Mouse (Mus musculus): ENCODE measurements around the gene Olfr1395. TPM values are rescaled to one million over a fixed set of nuclear protein-coding genes. Genes with fewer than 3 reads are reported as not detected.
"Not testable (repeated sequence)": the region's sequence is repeated elsewhere in the genome, so short reads cannot be mapped to it uniquely, and the experiment has no call there.

The Olfr1395 gene
- polyA plus RNA-seq, 1 experiment from 2014 or later: not detected

GRCm38 (mm10) chr11:49183172-49183571 is 41.1 kb downstream of the Olfr1395 start:
- Histone ChIP-seq H3K27ac (replicated peaks) (no peak overlapping the region), H3K9ac (ENCODE audit: low read length) (no peak overlapping the region), H3K4me3 (ENCODE audit: low read depth, low read length) (no peak overlapping the region), H3K4me1 (replicated peaks; ENCODE audit: control insufficient read depth, insufficient read depth) (no peaks in the 10 kb centered on the region), H3K36me3 (ENCODE audit: control insufficient read depth, insufficient read depth, low read length) (no peaks in the 10 kb centered on the region), H3K4me2 (replicated peaks; ENCODE audit: low read depth) (no peak overlapping the region), H3K9me3 (ENCODE audit: control insufficient read depth, low read length) (no peaks in the 10 kb centered on the region), H3K27me3 (ENCODE audit: control insufficient read depth, insufficient read depth, low read length) (no peaks in the 10 kb centered on the region)
- WGBS: 62% methylated on average over 1 of the region's 1 CpGs
- no peak for ATAC-seq (ENCODE audit: low FRiP score, low TSS enrichment)
- no peak for DNase-seq (ENCODE audit: low spot score)
- no peak for TF ChIP-seq CTCF (IDR thresholded peaks at IDR 0.05; ENCODE audit: low read depth)
- no peak for TF ChIP-seq EP300 (optimal IDR thresholded peaks at IDR 0.05)

- WGBS: 76% methylated on average over 6 of the region's 6 CpGs
- DNase-seq (ENCODE audit: low spot score): no peak
- Histone ChIP-seq H3K4me3 (ENCODE audit: low read depth, low read length) (no peak overlapping the region), H3K4me2 (replicated peaks; ENCODE audit: low read depth) (no peak overlapping the region), H3K36me3 (ENCODE audit: control insufficient read depth, insufficient read depth, low read length) (no peaks in the 10 kb centered on the region), H3K9me3 (ENCODE audit: control insufficient read depth, low read length) (no peaks in the 10 kb centered on the region), H3K4me1 (replicated peaks; ENCODE audit: control insufficient read depth, insufficient read depth) (no peaks in the 10 kb centered on the region), H3K9ac (ENCODE audit: low read length) (no peak overlapping the region), H3K27me3 (ENCODE audit: control insufficient read depth, insufficient read depth, low read length) (no peaks in the 10 kb centered on the region), H3K27ac (replicated peaks) (no peak overlapping the region)
- ATAC-seq (ENCODE audit: low FRiP score, low TSS enrichment): no peak
- TF ChIP-seq EP300 (optimal IDR thresholded peaks at IDR 0.05) (no peak), CTCF (IDR thresholded peaks at IDR 0.05; ENCODE audit: low read depth) (peak; percentile 44)
Measured at GRCm38 (mm10) chr11:49186452-49186851, 44.4 kb downstream of the Olfr1395 start.

- WGBS: 66% methylated on average over 8 of the region's 8 CpGs
- no peaks in the 10 kb centered on the region for H3K27me3 ChIP-seq (ENCODE audit: control insufficient read depth, insufficient read depth, low read length)
- TF ChIP-seq CTCF (IDR thresholded peaks at IDR 0.05; ENCODE audit: low read depth) (no peak), EP300 (optimal IDR thresholded peaks at IDR 0.05) (no peak)
- no peak within 1 kb of the TSS for H3K4me2 ChIP-seq (replicated peaks; ENCODE audit: low read depth)
- H3K9ac ChIP-seq (ENCODE audit: low read length): no peak within 1 kb of the TSS
- no peaks in the 10 kb centered on the region for H3K4me1 ChIP-seq (replicated peaks; ENCODE audit: control insufficient read depth, insufficient read depth)
- DNase-seq (ENCODE audit: low spot score) (no peak), ATAC-seq (ENCODE audit: low FRiP score, low TSS enrichment) (no peak)
- H3K4me3 ChIP-seq (ENCODE audit: low read depth, low read length): no peak within 1 kb of the TSS
- no peak within 1 kb of the TSS for H3K27ac ChIP-seq (replicated peaks)
- no peaks in the 10 kb centered on the region for H3K9me3 ChIP-seq (ENCODE audit: control insufficient read depth, low read length)
- H3K36me3 ChIP-seq (ENCODE audit: control insufficient read depth, insufficient read depth, low read length): no peaks in the 10 kb centered on the region
Measured at GRCm38 (mm10) chr11:49186955-49187488, 44.9 kb downstream of the Olfr1395 start, which contains the start of gene Btnl9. Gene Btnl9, minus strand, starts transcription at chr11:49187159.

- H3K4me3 ChIP-seq (ENCODE audit: low read depth, low read length): no peak overlapping the region
- TF ChIP-seq CTCF (IDR thresholded peaks at IDR 0.05; ENCODE audit: low read depth): no peak
- no peak for TF ChIP-seq EP300 (optimal IDR thresholded peaks at IDR 0.05)
- H3K27ac ChIP-seq (replicated peaks): no peak overlapping the region
- no peaks in the 10 kb centered on the region for H3K36me3 ChIP-seq (ENCODE audit: control insufficient read depth, insufficient read depth, low read length)
- DNase-seq (ENCODE audit: low spot score): no peak
- H3K4me1 ChIP-seq (replicated peaks; ENCODE audit: control insufficient read depth, insufficient read depth): no peaks in the 10 kb centered on the region
- no peaks in the 10 kb centered on the region for H3K27me3 ChIP-seq (ENCODE audit: control insufficient read depth, insufficient read depth, low read length)
- H3K4me2 ChIP-seq (replicated peaks; ENCODE audit: low read depth): no peak overlapping the region
- 70% methylated on average over 10 of the region's 10 CpGs for WGBS
- H3K9ac ChIP-seq (ENCODE audit: low read length): no peak overlapping the region
- ATAC-seq (ENCODE audit: low FRiP score, low TSS enrichment): no peak
- H3K9me3 ChIP-seq (ENCODE audit: control insufficient read depth, low read length): no peaks in the 10 kb centered on the region
Measured at GRCm38 (mm10) chr11:49187701-49188100, 45.6 kb downstream of the Olfr1395 start.

GRCm38 (mm10) chr11:49189737-49190136 is 47.7 kb downstream of the Olfr1395 start:
- H3K4me2 ChIP-seq (replicated peaks; ENCODE audit: low read depth): no peak overlapping the region
- 1% methylated on average over 7 of the region's 7 CpGs for WGBS
- ATAC-seq (ENCODE audit: low FRiP score, low TSS enrichment): no peak; the same call in 1 of the 2 replicates

GRCm38 (mm10) chr11:49191083-49191482 is 49.0 kb downstream of the Olfr1395 start:
- TF ChIP-seq CTCF (IDR thresholded peaks at IDR 0.05; ENCODE audit: low read depth) (no peak), EP300 (optimal IDR thresholded peaks at IDR 0.05) (no peak)
- Histone ChIP-seq H3K27me3 (ENCODE audit: control insufficient read depth, insufficient read depth, low read length) (no peaks in the 10 kb centered on the region), H3K9me3 (ENCODE audit: control insufficient read depth, low read length) (no peaks in the 10 kb centered on the region), H3K36me3 (ENCODE audit: control insufficient read depth, insufficient read depth, low read length) (no peaks in the 10 kb centered on the region), H3K4me2 (replicated peaks; ENCODE audit: low read depth) (no peak overlapping the region), H3K27ac (replicated peaks) (no peak overlapping the region), H3K4me3 (ENCODE audit: low read depth, low read length) (no peak overlapping the region), H3K4me1 (replicated peaks; ENCODE audit: control insufficient read depth, insufficient read depth) (no peaks in the 10 kb centered on the region), H3K9ac (ENCODE audit: low read length) (no peak overlapping the region)
- 34% methylated on average over 2 of the region's 2 CpGs for WGBS
- DNase-seq (ENCODE audit: low spot score) (no peak), ATAC-seq (ENCODE audit: low FRiP score, low TSS enrichment) (no peak)

More at GRCm38 (mm10) chr11:49189737-49190136, 47.7 kb downstream of the Olfr1395 start:
- Histone ChIP-seq H3K4me3 (ENCODE audit: low read depth, low read length) (no peak overlapping the region), H3K4me1 (replicated peaks; ENCODE audit: control insufficient read depth, insufficient read depth) (no peaks in the 10 kb centered on the region), H3K27me3 (ENCODE audit: control insufficient read depth, insufficient read depth, low read length) (no peaks in the 10 kb centered on the region), H3K9me3 (ENCODE audit: control insufficient read depth, low read length) (no peaks in the 10 kb centered on the region), H3K9ac (ENCODE audit: low read length) (no peak overlapping the region), H3K27ac (replicated peaks) (no peak overlapping the region), H3K36me3 (ENCODE audit: control insufficient read depth, insufficient read depth, low read length) (no peaks in the 10 kb centered on the region)
- TF ChIP-seq EP300 (optimal IDR thresholded peaks at IDR 0.05): no peak
- TF ChIP-seq CTCF (IDR thresholded peaks at IDR 0.05; ENCODE audit: low read depth): peak; percentile 87
- DNase-seq (ENCODE audit: low spot score): peak; percentile 73

- H3K9me3 ChIP-seq (ENCODE audit: control insufficient read depth, low read length); H3K4me3 ChIP-seq (ENCODE audit: low read depth, low read length); H3K27ac ChIP-seq (replicated peaks); H3K9ac ChIP-seq (ENCODE audit: low read length); H3K4me2 ChIP-seq (replicated peaks; ENCODE audit: low read depth); ATAC-seq (ENCODE audit: low FRiP score, low TSS enrichment); DNase-seq (ENCODE audit: low spot score); H3K4me1 ChIP-seq (replicated peaks; ENCODE audit: control insufficient read depth, insufficient read depth); H3K27me3 ChIP-seq (ENCODE audit: control insufficient read depth, insufficient read depth, low read length); H3K36me3 ChIP-seq (ENCODE audit: control insufficient read depth, insufficient read depth, low read length): not testable (repeated sequence)
- WGBS: 89% methylated on average over 8 of the region's 9 CpGs
Measured at GRCm38 (mm10) chr11:49194771-49195170, 52.7 kb downstream of the Olfr1395 start.

All from stomach, postnatal 0 days (tissue).